Mouse (Mus musculus): Measurements from ENCODE around the gene Tnfsf12. TPM values are rescaled to one million over a fixed set of nuclear protein-coding genes. Genes with fewer than 3 reads are reported as not detected.

The Tnfsf12 gene
- 7.0 and 7.1 TPM in 2 replicates for polyA plus RNA-seq (2012; rRNA removed)

GRCm38 (mm10) chr11:69695361-69696181, at the start of gene Tnfsf12, which contains the start of gene Tnfsfm13:
TSS of gene Tnfsf12 (minus strand) at chr11:69695849.
TSS of gene Tnfsfm13 (minus strand) at chr11:69696098.

GRCm38 (mm10) chr11:69685526-69686148, 10.0 kb downstream of the Tnfsf12 start, which contains the start of gene Tnfsf13:
TSS of gene Tnfsf13 (minus strand) at chr11:69685784.

GRCm38 (mm10) chr11:69681314-69682208, 14.1 kb downstream of the Tnfsf12 start, which contains the start of gene Senp3:
TSS of gene Senp3 (minus strand) at chr11:69682084.

GRCm38 (mm10) chr11:69672211-69672706, 23.4 kb downstream of the Tnfsf12 start, which contains the start of gene Eif4a1:
TSS of gene Eif4a1 (minus strand) at chr11:69672423.

GRCm38 (mm10) chr11:69665961-69666664, 29.5 kb downstream of the Tnfsf12 start, which contains the start of gene Cd68:
TSS of gene Cd68 (minus strand) at chr11:69666153.

GRCm38 (mm10) chr11:69662213-69662966, 33.3 kb downstream of the Tnfsf12 start, which contains the start of gene Mpdu1:
TSS of gene Mpdu1 (minus strand) at chr11:69662642.

GRCm38 (mm10) chr11:69655264-69656064, 40.2 kb downstream of the Tnfsf12 start, which contains the start of gene Sox15:
TSS of gene Sox15 (plus strand) at chr11:69655314.

Other genes starting within 250 kb of the Tnfsf12 start
- 9.3 and 9.5 TPM in 2 replicates for gene Dnah2, start 146.7 kb downstream of the Tnfsf12 start, polyA plus RNA-seq (2012; rRNA removed)
- gene Efnb3, start 135.6 kb downstream of the Tnfsf12 start, polyA plus RNA-seq (2012; rRNA removed): 209 and 212 TPM in 2 replicates
- 15.4 and 16.4 TPM in 2 replicates for gene Wrap53, start 115.6 kb downstream of the Tnfsf12 start, polyA plus RNA-seq (2012; rRNA removed)
- gene Trp53, start 115.5 kb downstream of the Tnfsf12 start, polyA plus RNA-seq (2012; rRNA removed): 63.0 and 69.2 TPM in 2 replicates
- 95.2 and 95.8 TPM in 2 replicates for gene Atp1b2, start 89.9 kb downstream of the Tnfsf12 start, polyA plus RNA-seq (2012; rRNA removed)
- not detected in 2 replicates for gene Shbg, start 77.9 kb downstream of the Tnfsf12 start, polyA plus RNA-seq (2012; rRNA removed)
- gene Sat2, start 73.8 kb downstream of the Tnfsf12 start, polyA plus RNA-seq (2012; rRNA removed): 16.5 and 16.9 TPM in 2 replicates
- gene Fxr2, start 62.9 kb downstream of the Tnfsf12 start, polyA plus RNA-seq (2012; rRNA removed): 121 and 125 TPM in 2 replicates
- gene Sox15, start 40.5 kb downstream of the Tnfsf12 start, polyA plus RNA-seq (2012; rRNA removed): 0.13 TPM in 1 of 2 replicates, not detected in the other
- gene Mpdu1, start 33.2 kb downstream of the Tnfsf12 start, polyA plus RNA-seq (2012; rRNA removed): 125 and 127 TPM in 2 replicates
- 6.1 and 7.5 TPM in 2 replicates for gene Cd68, start 29.7 kb downstream of the Tnfsf12 start, polyA plus RNA-seq (2012; rRNA removed)
- 887 and 907 TPM in 2 replicates for gene Eif4a1, start 23.4 kb downstream of the Tnfsf12 start, polyA plus RNA-seq (2012; rRNA removed)
- 155 and 168 TPM in 2 replicates for gene Senp3, start 13.8 kb downstream of the Tnfsf12 start, polyA plus RNA-seq (2012; rRNA removed)
- gene Tnfsf13, start 10.1 kb downstream of the Tnfsf12 start, polyA plus RNA-seq (2012; rRNA removed): 0.79 and 1.1 TPM in 2 replicates
- 1.2 and 1.5 TPM in 2 replicates for gene Tnfsfm13, start 249 bp upstream of the Tnfsf12 start, polyA plus RNA-seq (2012; rRNA removed)
- 20.4 and 20.9 TPM in 2 replicates for gene Polr2a, start 62.8 kb upstream of the Tnfsf12 start, polyA plus RNA-seq (2012; rRNA removed)
- 0.12 and 0.20 TPM in 2 replicates for gene Slc35g3, start 66.1 kb upstream of the Tnfsf12 start, polyA plus RNA-seq (2012; rRNA removed)
- gene Zbtb4, start 70.1 kb upstream of the Tnfsf12 start, polyA plus RNA-seq (2012; rRNA removed): 15.8 and 16.1 TPM in 2 replicates
- gene Chrnb1, start 100.1 kb upstream of the Tnfsf12 start, polyA plus RNA-seq (2012; rRNA removed): 1.6 and 5.2 TPM in 2 replicates
- gene Fgf11, start 106.0 kb upstream of the Tnfsf12 start, polyA plus RNA-seq (2012; rRNA removed): 23.7 and 27.4 TPM in 2 replicates
- 0.13 and 0.25 TPM in 2 replicates for gene Tmem102, start 109.8 kb upstream of the Tnfsf12 start, polyA plus RNA-seq (2012; rRNA removed)
- not detected in 2 replicates for gene Gm39566, start 119.4 kb upstream of the Tnfsf12 start, polyA plus RNA-seq (2012; rRNA removed)
- not detected in 2 replicates for gene Spem2, start 122.6 kb upstream of the Tnfsf12 start, polyA plus RNA-seq (2012; rRNA removed)
- gene Spem1, start 126.3 kb upstream of the Tnfsf12 start, polyA plus RNA-seq (2012; rRNA removed): 1.3 and 1.5 TPM in 2 replicates
- 90.2 and 112 TPM in 2 replicates for gene Nlgn2, start 141.9 kb upstream of the Tnfsf12 start, polyA plus RNA-seq (2012; rRNA removed)
- gene Tmem256, start 142.7 kb upstream of the Tnfsf12 start, polyA plus RNA-seq (2012; rRNA removed): 232 and 256 TPM in 2 replicates
- 73.6 and 80.2 TPM in 2 replicates for gene Plscr3, start 150.5 kb upstream of the Tnfsf12 start, polyA plus RNA-seq (2012; rRNA removed)
- gene Tnk1, start 162.9 kb upstream of the Tnfsf12 start, polyA plus RNA-seq (2012; rRNA removed): 0.04 and 0.18 TPM in 2 replicates
- not detected in 2 replicates for gene Tmem95, start 182.2 kb upstream of the Tnfsf12 start, polyA plus RNA-seq (2012; rRNA removed)
- gene Kctd11, start 185.6 kb upstream of the Tnfsf12 start, polyA plus RNA-seq (2012; rRNA removed): 1.2 TPM in 2 replicates
- 0.61 and 0.68 TPM in 2 replicates for gene Acap1, start 199.7 kb upstream of the Tnfsf12 start, polyA plus RNA-seq (2012; rRNA removed)
- 5.3 and 5.6 TPM in 2 replicates for gene 2810408A11Rik, start 205.1 kb upstream of the Tnfsf12 start, polyA plus RNA-seq (2012; rRNA removed)
- gene Neurl4, start 205.2 kb upstream of the Tnfsf12 start, polyA plus RNA-seq (2012; rRNA removed): 111 and 113 TPM in 2 replicates
- gene Gps2, start 218.0 kb upstream of the Tnfsf12 start, polyA plus RNA-seq (2012; rRNA removed): 60.8 and 63.8 TPM in 2 replicates
- 777 and 816 TPM in 2 replicates for gene Eif5a, start 226.1 kb upstream of the Tnfsf12 start, polyA plus RNA-seq (2012; rRNA removed)
- gene Ybx2, start 239.9 kb upstream of the Tnfsf12 start, polyA plus RNA-seq (2012; rRNA removed): 48.3 and 53.7 TPM in 2 replicates